Mouse (Mus musculus) NIH3T3 (cell line): ENCODE results near the gene 1700018B08Rik.

Experiments used
- DNase-seq: peaks from one replicate; pipeline ENCODE4 v3.0.0-alpha.2; 2012; ENCODE audit warnings: low read depth

The 1700018B08Rik gene

DNA sequence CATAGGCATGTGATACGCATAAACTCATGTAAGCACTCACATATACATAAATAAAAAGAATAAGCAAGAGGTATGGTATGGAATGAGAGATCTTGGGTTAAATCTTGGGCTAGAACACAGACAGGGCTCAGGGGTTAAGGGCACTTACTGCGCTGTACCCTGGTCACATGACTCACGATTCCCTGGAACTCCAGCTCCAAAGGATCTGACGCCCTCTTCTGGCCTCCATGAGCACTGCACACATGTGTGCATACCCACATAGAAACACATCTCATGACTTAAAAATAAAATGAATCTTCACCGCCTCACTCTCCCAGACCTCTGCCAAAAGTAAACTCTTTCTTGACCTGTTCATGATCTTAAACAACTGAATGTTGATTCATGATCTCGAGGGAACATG is 46.5 kb downstream of the 1700018B08Rik start:
- DNase-seq, result peak; percentile 38

DNA sequence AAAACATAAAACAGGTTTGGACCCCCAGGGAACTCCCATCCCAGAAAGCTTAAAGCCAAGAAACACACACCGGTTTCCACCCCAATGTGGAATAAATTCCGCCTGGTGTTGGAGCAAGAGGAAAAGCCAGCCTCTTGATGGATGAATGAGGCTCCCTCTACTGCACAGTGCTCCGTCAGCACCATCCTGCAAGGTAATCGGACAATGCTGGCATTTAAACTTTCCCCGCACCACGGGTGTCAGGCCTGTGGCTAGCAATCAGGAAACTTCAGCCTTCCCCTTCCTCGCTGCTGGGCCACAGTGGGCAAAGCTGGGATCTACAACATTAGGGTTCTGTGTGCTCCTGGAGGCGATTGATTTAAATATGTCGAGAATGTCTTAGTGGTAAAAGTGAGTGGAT is 52.5 kb downstream of the 1700018B08Rik start:
- DNase-seq, result peak; percentile 20

DNA sequence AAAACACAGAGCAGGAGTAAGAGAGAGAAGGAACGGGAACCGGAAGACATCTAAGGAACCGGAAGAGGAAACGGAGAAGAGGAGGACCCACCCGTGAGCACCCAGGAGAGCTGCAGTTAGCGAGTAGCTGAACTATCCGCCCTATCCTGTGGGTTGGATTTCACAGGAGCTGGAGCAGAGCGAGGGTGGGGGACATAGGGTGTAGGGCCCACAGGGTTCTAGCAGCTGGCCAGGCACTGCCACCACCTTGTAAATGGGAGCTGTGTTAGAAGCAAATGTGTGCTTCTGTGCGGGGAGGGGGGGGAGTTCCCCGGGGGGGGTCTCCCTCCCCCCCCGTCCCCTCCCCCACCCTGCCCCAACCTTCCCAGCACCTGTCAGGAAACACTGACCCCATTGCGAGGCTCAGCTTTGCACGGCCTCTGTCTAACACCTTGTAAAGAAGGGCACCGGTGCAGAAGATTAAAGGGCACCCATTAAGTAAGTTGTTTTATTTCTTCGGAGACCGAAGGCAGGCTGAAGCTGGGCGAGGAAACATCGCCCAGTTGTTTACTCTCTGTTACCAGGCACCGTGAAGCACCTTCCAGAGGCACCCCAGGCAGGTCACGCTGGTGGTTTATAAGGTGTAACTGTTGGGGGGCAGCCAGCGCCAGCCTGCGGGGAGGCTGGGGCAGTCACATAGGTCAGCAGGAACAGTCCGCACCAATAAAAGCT is 59.9 kb downstream of the 1700018B08Rik start:
- no peak for DNase-seq
